Mouse (Mus musculus) small intestine, adult 10 weeks (tissue): Measurements from ENCODE around the gene Rad54l. TPM values are rescaled to one million over a fixed set of nuclear protein-coding genes. Genes with fewer than 3 reads are reported as not detected.

Experiments used
- polyA plus RNA-seq: library from polyadenylated mRNA; stranded (reverse); fragments of 350-450 nt; fragmentation: Illumina TruSeq; extraction: RNeasy Lipid Tissue Mini Kit (QIAGEN cat#74804); gene quantifications from one replicate; pipeline ENCODE4 v1.2.3, GENCODE M21; 2014; ENCODE audit warnings: low replicate concordance

The Rad54l gene
- 3.6 TPM for polyA plus RNA-seq

DNA sequence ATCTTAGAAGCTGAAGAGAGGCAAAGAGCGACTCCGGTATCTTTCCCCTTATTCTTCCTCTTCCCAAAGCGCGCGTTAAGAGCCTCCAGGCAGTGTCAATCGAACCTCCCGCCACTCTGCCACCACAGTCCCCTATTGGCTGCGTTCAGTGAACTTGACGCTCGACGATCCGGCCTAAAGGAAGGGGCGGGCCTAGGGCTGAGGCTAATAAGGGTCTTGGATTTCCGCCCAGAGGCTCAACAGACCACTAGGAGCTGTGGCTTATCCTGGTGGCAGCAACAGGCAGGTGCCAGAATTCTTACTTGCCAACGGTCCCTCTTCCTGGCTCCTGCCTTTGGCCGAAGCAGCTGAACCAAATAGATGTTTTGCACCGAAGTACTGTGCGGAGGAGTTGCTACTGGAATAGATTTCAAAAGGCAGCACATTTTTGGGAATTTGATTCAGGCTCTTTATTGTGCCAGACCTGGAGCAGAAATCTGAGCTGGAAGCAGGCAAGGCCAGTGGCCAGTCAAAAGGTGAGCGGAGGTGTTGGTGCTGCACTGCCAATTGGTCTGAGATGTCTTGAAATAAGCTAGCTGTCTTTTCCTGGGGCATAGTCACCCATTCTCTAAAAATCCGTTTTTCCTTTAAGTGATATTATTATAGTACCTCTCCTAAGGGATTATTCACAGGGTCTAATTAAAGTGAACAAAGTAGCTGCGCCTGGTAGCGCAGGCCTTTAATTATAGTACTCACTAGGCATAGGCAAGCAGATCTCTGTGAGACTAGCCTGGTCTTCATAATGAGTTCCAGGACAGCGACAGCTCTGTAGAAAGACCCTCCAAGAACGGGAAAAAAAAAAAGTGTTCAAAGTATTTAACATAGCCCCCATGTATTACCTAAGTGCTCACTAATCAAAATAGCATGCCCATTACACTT is at the start of gene Rad54l, which contains the start of gene Pomgnt1:
Gene Rad54l, minus strand, starts transcription at position 89 of the 918 bp plus-strand sequence.
Gene Pomgnt1, plus strand, starts transcription at position 239 of the 918 bp plus-strand sequence.

DNA sequence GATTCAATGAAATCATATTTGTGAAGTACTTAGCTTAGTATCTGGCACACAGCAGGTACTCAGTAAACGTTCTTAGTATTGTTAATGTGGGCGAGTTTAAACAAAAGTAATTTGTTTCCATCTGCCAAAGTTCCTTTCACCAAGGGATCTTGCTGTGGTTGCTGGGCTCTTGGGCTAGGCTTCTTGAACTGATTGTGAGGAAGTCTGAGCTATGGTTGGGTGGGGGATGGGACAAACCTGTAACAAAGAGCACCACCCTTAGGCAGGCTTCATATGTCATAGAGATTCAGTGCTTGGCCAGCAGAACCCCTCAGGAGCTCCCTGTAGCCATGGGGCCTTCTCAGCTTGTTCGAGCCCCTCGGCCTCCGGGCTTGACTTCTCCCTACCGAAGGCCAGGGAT is 49.6 kb upstream of the Rad54l start, which contains the start of the genes 1700042G07Rik and Gm49337:
Gene 1700042G07Rik, plus strand, starts transcription at position 301 of the 400 bp plus-strand sequence.
Gene Gm49337, plus strand, starts transcription at position 313 of the 400 bp plus-strand sequence.

DNA sequence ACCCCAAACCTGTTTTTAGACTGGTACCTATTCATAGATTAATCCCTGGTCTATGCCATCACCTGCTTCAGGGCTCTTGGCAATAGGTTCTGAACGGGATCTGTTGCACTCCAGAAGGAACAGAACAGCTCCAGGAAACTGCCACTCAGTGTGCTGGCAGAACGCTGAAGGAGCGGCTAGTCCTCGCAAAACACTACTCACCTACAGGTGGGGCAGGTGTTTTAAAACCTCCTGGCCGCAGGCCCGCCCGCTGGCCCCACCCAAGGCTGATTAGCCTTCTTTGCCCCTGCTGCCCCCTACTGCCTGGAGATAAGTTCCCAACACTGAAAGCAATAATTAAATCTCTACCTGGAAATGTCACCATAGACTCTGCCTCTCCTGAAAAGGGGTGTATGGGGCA is 43.9 kb upstream of the Rad54l start, which contains the start of gene Tspan1:
Gene Tspan1, minus strand, starts transcription at position 198 of the 400 bp plus-strand sequence.

DNA sequence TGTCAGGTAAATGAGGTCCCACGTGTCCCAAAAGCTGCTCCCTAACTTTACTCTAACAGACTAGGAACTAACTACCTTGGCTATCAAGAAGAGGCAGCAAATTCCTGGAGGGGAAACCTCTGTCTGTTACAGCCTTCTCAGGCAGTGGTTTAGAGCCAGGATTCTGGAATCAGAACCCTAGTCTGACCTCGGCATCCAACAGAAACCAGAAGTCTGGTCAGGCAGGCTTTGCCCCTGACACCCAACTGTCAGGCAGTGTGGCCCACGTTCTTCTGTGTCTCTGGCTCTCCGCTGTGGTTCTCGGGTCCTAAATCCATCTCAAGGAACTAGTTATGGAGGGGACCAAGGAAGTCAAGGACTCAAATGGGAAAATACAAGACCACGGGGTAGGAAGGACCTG is 27.7 kb upstream of the Rad54l start, which contains the start of gene Lurap1:
Gene Lurap1, minus strand, starts transcription at position 101 of the 400 bp plus-strand sequence.

DNA sequence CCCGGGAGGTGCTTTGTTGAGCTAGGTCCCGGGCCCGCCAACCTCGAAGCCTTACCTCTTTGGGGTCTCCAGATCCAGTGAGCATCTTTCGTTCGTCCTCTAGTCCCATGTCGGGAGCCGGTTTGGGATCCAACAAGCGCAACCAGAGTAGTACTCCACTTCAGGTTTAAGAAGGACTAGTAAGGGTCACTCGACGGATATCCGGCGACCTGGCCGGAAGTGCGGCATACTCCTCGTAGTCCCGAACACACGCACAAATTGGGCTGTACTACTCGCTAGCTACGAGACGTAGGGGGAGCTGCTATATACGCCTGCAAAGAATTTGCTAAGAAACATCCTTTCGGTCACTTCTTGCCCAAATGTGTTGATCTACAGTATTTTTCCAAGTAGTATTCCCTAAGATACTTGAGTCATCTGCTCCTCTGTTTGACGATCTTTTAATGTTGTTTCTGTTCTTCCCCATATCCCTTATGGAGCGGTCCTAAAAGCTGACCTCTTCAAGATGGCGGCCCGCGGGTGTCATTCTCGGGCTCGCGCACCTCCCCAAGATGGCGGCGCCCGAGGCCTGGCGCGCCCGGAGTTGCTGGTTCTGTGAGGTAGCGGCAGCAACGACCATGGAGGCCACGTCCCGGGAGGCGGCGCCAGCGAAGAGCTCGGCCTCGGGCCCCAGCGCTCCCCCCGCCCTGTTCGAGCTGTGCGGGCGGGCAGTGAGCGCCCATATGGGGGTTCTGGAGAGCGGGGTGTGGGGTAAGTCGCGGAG is 48.4 kb downstream of the Rad54l start, which contains the start of the genes Uqcrh and Lrrc41:
Gene Uqcrh, minus strand, starts transcription at position 211 of the 760 bp plus-strand sequence.
Gene Lrrc41, plus strand, starts transcription at position 409 of the 760 bp plus-strand sequence.

DNA sequence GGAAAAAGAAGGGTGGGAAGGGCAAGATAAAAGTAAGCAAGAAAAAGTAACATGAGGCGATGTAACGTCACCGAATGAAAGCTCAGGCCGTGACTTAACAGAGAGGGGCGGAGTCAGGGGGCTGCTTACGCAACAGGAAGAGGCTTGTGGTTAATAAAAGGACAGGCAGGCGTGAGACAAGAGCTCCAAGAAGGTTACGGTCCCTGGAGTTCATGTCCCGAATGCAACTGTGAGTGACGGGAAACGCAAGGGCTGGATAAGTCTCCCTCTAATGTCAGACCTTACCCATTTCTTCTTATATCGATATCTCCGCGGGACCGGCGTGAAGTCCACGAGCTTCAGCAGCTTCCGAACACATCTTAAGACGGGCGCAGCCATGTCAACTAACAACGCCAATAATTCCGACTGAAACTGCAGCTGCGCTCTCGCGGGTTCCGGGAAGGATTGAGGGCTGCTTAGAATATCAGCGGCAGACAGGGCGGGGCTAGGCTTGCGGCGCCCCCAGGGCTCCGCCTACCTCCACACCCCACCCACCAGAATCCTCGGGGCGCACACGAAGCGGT is 70.0 kb downstream of the Rad54l start, which contains the start of gene Nsun4:
Gene Nsun4, minus strand, starts transcription at position 478 of the 563 bp plus-strand sequence.

Other genes starting within 250 kb of the Rad54l start
- not detected for gene Kncn, start 239.3 kb downstream of the Rad54l start, polyA plus RNA-seq
- gene 6430628N08Rik, start 233.0 kb downstream of the Rad54l start, polyA plus RNA-seq: not detected
- gene Dmbx1, start 183.8 kb downstream of the Rad54l start, polyA plus RNA-seq: not detected
- 27.4 TPM for gene Faah, start 105.8 kb downstream of the Rad54l start, polyA plus RNA-seq
- gene Nsun4, start 69.8 kb downstream of the Rad54l start, polyA plus RNA-seq: 10.1 TPM
- gene Uqcrh, start 48.6 kb downstream of the Rad54l start, polyA plus RNA-seq: 172 TPM
- gene Lrrc41, start 48.4 kb downstream of the Rad54l start, polyA plus RNA-seq: 2.3 TPM
- gene Pomgnt1, start 150 bp upstream of the Rad54l start, polyA plus RNA-seq: 3.3 TPM
- gene Lurap1, start 27.6 kb upstream of the Rad54l start, polyA plus RNA-seq: 0.52 TPM
- gene Tspan1, start 43.9 kb upstream of the Rad54l start, polyA plus RNA-seq: 24.7 TPM
- not detected for gene 1700042G07Rik, start 49.7 kb upstream of the Rad54l start, polyA plus RNA-seq
- 1.1 TPM for gene Gm49337, start 49.7 kb upstream of the Rad54l start, polyA plus RNA-seq
- 9.5 TPM for gene Pik3r3, start 97.9 kb upstream of the Rad54l start, polyA plus RNA-seq